Mouse (Mus musculus) cerebellum, adult 2 months (tissue): ENCODE results near the gene Pdcd5.

Source experiments
- CTCF ChIP-seq: fragments of 200-500 bp; IDR thresholded peaks from 2 replicates; pipeline ENCODE4 v1.5.1; 2011; ENCODE audit warnings: low read depth, mild to moderate bottlenecking, control low read depth, low read length, moderate library complexity, borderline replicate concordance; ENCODE audit not compliant: insufficient read depth
- POLR2A ChIP-seq: fragments of 200-500 bp; IDR thresholded peaks from 2 replicates; pipeline ENCODE4 v1.6.1; 2011; ENCODE audit warnings: low read length, control low read depth, borderline replicate concordance; ENCODE audit not compliant: insufficient read depth

DNA sequence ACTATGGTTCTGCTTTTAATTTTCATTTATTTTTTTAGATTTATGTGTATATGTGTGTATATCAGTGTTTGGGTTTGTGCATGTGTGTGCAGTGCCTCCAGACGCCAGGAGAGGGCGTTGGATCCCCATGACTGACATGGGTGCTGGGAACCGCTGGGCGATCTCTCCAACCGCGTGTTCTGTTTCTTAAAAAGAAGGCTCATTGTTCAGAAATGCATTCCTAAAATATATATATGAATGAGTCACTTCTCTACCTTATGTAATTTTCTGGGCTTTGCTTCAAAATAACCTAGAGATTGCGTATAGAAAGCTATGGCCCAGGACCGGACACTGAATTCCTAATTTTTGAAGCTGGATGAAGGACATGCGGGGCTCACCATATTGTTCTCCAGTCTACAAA is 47.8 kb downstream of the Pdcd5 start:
- TF ChIP-seq POLR2A (no peak), CTCF (no peak)
